Mouse (Mus musculus) embryo, embryonic 11.5 days (tissue): ENCODE measurements around the gene Elovl3.
"Not testable (repeated sequence)": the region's sequence is repeated elsewhere in the genome, so short reads cannot be mapped to it uniquely, and the experiment has no call there.

Experiments used
- DNase-seq: peaks from one replicate; pipeline ENCODE4 v3.0.0-alpha.2; 2012; ENCODE audit warnings: low read depth, low spot score

Elovl3 gene

GRCm38 (mm10) chr19:46135789-46136638, 4.3 kb downstream of the Elovl3 start:
- no peak for DNase-seq

- no peak for DNase-seq
Observed at GRCm38 (mm10) chr19:46136639-46137580, 5.2 kb downstream of the Elovl3 start.

- DNase-seq = no peak
Observed at GRCm38 (mm10) chr19:46140324-46140723, 8.6 kb downstream of the Elovl3 start.

- DNase-seq = no peak
Observed at GRCm38 (mm10) chr19:46141091-46141490, 9.4 kb downstream of the Elovl3 start.

- DNase-seq = no peak
Observed at GRCm38 (mm10) chr19:46147511-46148371, 16.0 kb downstream of the Elovl3 start, which contains the start of gene Pitx3. Gene Pitx3 (minus strand): TSS chr19:46148326.

- DNase-seq = peak; percentile 82
Observed at GRCm38 (mm10) chr19:46148372-46148760, 16.7 kb downstream of the Elovl3 start.

GRCm38 (mm10) chr19:46149091-46149490, 17.4 kb downstream of the Elovl3 start:
- DNase-seq = no peak

GRCm38 (mm10) chr19:46152127-46152803, 20.6 kb downstream of the Elovl3 start, which contains the start of gene Gbf1:
Gene Gbf1 (plus strand): TSS chr19:46152509.
- peak; percentile 94 for DNase-seq

GRCm38 (mm10) chr19:46165950-46166349, 34.3 kb downstream of the Elovl3 start:
- no peak for DNase-seq

- not testable (repeated sequence) for DNase-seq
Observed at GRCm38 (mm10) chr19:46167169-46167568, 35.5 kb downstream of the Elovl3 start.

- DNase-seq = no peak
Observed at GRCm38 (mm10) chr19:46169396-46169795, 37.7 kb downstream of the Elovl3 start.

- no peak for DNase-seq
Observed at GRCm38 (mm10) chr19:46169913-46170312, 38.2 kb downstream of the Elovl3 start.

- no peak for DNase-seq
Observed at GRCm38 (mm10) chr19:46172541-46172940, 40.8 kb downstream of the Elovl3 start.

- DNase-seq = no peak
Observed at GRCm38 (mm10) chr19:46175173-46175572, 43.5 kb downstream of the Elovl3 start.

GRCm38 (mm10) chr19:46177046-46177445, 45.3 kb downstream of the Elovl3 start:
- no peak for DNase-seq

GRCm38 (mm10) chr19:46180274-46180673, 48.6 kb downstream of the Elovl3 start:
- DNase-seq = no peak

GRCm38 (mm10) chr19:46182241-46182640, 50.5 kb downstream of the Elovl3 start:
- DNase-seq = no peak
